Mouse (Mus musculus) liver, adult 2 months (tissue): ENCODE data around the gene Prss45. TPM values are rescaled to one million over a fixed set of nuclear protein-coding genes. Genes with fewer than 3 reads are reported as not detected.

Experiments used
- DNase-seq: peaks from one replicate; pipeline ENCODE4 v3.0.0-alpha.2; 2011; ENCODE audit warnings: low read depth, low spot score; ENCODE audit errors: extremely low read depth
- H3K27ac ChIP-seq: fragments of 200-500 bp; replicated peaks from 2 replicates; pipeline ENCODE4 v1.5.1; 2012; ENCODE audit warnings: low read depth, mild to moderate bottlenecking, control low read depth, inconsistent platforms, low read length; ENCODE audit not compliant: insufficient read depth
- H3K27me3 ChIP-seq: fragments of 200-500 bp; 2 replicates; pipeline ENCODE4 v1.6.1; 2012; ENCODE audit warnings: mild to moderate bottlenecking, moderate library complexity, low read length, inconsistent platforms; ENCODE audit not compliant: control insufficient read depth, insufficient read depth
- H3K36me3 ChIP-seq: fragments of 200-500 bp; 2 replicates; pipeline ENCODE4 v1.6.1; 2012; ENCODE audit warnings: low read length, inconsistent platforms; ENCODE audit not compliant: control insufficient read depth, insufficient read depth
- H3K4me1 ChIP-seq: fragments of 200-500 bp; 2 replicates; pipeline ENCODE4 v1.6.1; 2011; ENCODE audit warnings: low read length; ENCODE audit not compliant: control insufficient read depth, insufficient read depth
- H3K4me3 ChIP-seq: fragments of 200-500 bp; 2 replicates; pipeline ENCODE4 v1.5.1; 2011; ENCODE audit warnings: low read depth, mild to moderate bottlenecking, control low read depth, low read length, moderate library complexity; ENCODE audit not compliant: insufficient read depth
- H3K79me2 ChIP-seq: fragments of 200-500 bp; 2 replicates; pipeline ENCODE4 v1.6.1; 2012; ENCODE audit warnings: inconsistent platforms, mild to moderate bottlenecking, low read length, moderate library complexity; ENCODE audit not compliant: control insufficient read depth, insufficient read depth
- H3K9ac ChIP-seq: fragments of 200-500 bp; 2 replicates; pipeline ENCODE4 v1.6.1; 2012; ENCODE audit warnings: low read depth, mild to moderate bottlenecking, control low read depth, inconsistent platforms, low read length
- CTCF ChIP-seq: fragments of 200-500 bp; IDR thresholded peaks from 2 replicates; pipeline ENCODE4 v1.5.1; 2011; ENCODE audit warnings: low read depth, low read length, control low read depth
- POLR2A ChIP-seq: fragments of 200-500 bp; IDR thresholded peaks from 2 replicates; pipeline ENCODE4 v1.6.1; 2011; ENCODE audit warnings: low read length, control low read depth; ENCODE audit not compliant: insufficient read depth; ENCODE audit errors: extremely low read depth
- WGBS: fragments of 180-500 bp; shearing (Covaris S2); methylation state at CpG from one replicate; pipeline ENCODE4 v1.1.7; 2018; 5-methylcytosine and 5-hydroxymethylcytosine counted together
- polyA plus RNA-seq: library from polyadenylated mRNA; depleted of rRNA; stranded (reverse); fragments of >200 nt; gene quantifications from 2 replicates; pipeline ENCODE4 v1.2.3, GENCODE M21; 2012
- total RNA-seq: library from RNA; depleted of rRNA; stranded (reverse); fragments of >200 nt; gene quantifications from 2 replicates; pipeline ENCODE4 v1.2.3, GENCODE M21; 2014

Gene Prss45
- total and polyA plus RNA-seq, 2 experiments, result not detected

- WGBS, result 83% methylated on average over 3 of the region's 3 CpGs
- no peak for DNase-seq
- Histone ChIP-seq H3K4me3 (no peak within 1 kb of the TSS), H3K27ac (no peak within 1 kb of the TSS), H3K4me1 (no peaks in the 10 kb centered on the region), H3K79me2 (no peaks in the 10 kb centered on the region), H3K9ac (no peak within 1 kb of the TSS), H3K27me3 (no peaks in the 10 kb centered on the region), H3K36me3 (no peaks in the 10 kb centered on the region)
- TF ChIP-seq CTCF, result no peak
- TF ChIP-seq POLR2A, result no peak
Observed at GRCm38 (mm10) chr9:110826390-110826789, 8.0 kb upstream of the Prss45 start, which contains the start of gene Prss43. Gene Prss43 (plus strand): TSS chr9:110826690.

GRCm38 (mm10) chr9:110833021-110833420 lies 1.4 kb upstream of the Prss45 start:
- no peak for DNase-seq
- H3K27ac ChIP-seq, result no peak overlapping the region
- no peaks in the 10 kb centered on the region for H3K79me2 ChIP-seq
- no peaks in the 10 kb centered on the region for H3K27me3 ChIP-seq
- WGBS, result 82% methylated on average over 5 of the region's 5 CpGs
- H3K4me3 ChIP-seq, result no peak overlapping the region
- no peak overlapping the region for H3K9ac ChIP-seq
- H3K36me3 ChIP-seq, result no peaks in the 10 kb centered on the region
- TF ChIP-seq CTCF (no peak), POLR2A (no peak)
- H3K4me1 ChIP-seq, result no peaks in the 10 kb centered on the region

- 49% methylated on average over 10 of the region's 10 CpGs for WGBS
- Histone ChIP-seq H3K4me1 (no peaks in the 10 kb centered on the region), H3K27me3 (no peaks in the 10 kb centered on the region), H3K79me2 (no peaks in the 10 kb centered on the region), H3K27ac (no peak overlapping the region), H3K9ac (no peak overlapping the region), H3K4me3 (no peak overlapping the region), H3K36me3 (no peaks in the 10 kb centered on the region)
- DNase-seq, result no peak
- TF ChIP-seq POLR2A (no peak), CTCF (no peak)
Observed at GRCm38 (mm10) chr9:110834961-110835360, 573 bp downstream of the Prss45 start.

DNA sequence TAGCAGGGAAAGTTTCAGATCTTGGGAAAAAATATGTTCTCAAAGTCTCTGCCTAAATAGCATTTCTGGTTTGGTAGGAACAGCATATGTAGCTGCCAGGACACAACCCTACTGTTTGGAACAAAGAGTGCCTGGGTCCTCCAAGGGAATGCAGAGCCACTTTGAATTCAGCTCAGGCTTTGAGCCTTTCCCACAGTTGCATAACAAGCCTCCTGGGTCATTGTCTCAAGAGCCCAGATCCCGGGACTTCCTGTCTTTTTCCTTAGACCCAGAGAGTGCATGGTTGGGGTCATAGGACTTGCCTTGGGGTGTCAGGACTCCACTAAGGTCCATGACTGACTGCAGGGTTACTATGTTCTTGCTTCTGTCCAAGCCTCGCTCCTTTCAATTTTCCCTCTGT lies 1.7 kb downstream of the Prss45 start:
- WGBS, result 88% methylated on average over 2 of the region's 2 CpGs
- Histone ChIP-seq H3K9ac (no peak overlapping the region), H3K27me3 (no peaks in the 10 kb centered on the region), H3K4me1 (peaks cover under 1% of the 10 kb centered on the region; the same call in 1 of the 2 replicates), H3K4me3 (no peak overlapping the region), H3K27ac (no peak overlapping the region), H3K36me3 (no peaks in the 10 kb centered on the region), H3K79me2 (no peaks in the 10 kb centered on the region)
- no peak for TF ChIP-seq POLR2A
- TF ChIP-seq CTCF, result no peak
- DNase-seq, result no peak

DNA sequence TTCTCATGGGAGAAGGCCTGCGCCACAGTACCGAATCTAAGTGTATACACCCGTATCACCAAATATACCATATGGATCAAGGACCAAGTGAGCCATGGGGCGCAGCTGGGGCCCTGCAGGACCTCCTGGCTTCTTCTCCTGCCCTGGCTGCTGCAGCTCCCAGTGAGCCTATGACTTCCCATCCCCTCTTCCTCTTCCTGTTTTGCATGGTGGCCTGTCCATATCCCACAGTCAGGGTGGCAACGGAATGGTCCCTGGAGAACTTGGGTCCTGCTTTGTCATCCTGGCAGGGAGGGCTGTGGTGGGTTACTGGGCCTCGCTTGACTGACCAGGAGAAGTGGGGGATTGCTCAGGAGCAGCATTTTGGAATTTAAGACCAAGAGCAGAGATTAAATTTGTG lies 6.5 kb downstream of the Prss45 start:
- H3K4me3 ChIP-seq, result no peak overlapping the region
- peaks cover 4% of the 10 kb centered on the region for H3K4me1 ChIP-seq
- 87% methylated on average over 6 of the region's 6 CpGs for WGBS
- no peak overlapping the region for H3K9ac ChIP-seq
- no peaks in the 10 kb centered on the region for H3K36me3 ChIP-seq
- TF ChIP-seq CTCF (no peak), POLR2A (no peak)
- H3K27me3 ChIP-seq, result no peaks in the 10 kb centered on the region
- H3K79me2 ChIP-seq, result no peaks in the 10 kb centered on the region
- no peak overlapping the region for H3K27ac ChIP-seq
- DNase-seq, result no peak

DNA sequence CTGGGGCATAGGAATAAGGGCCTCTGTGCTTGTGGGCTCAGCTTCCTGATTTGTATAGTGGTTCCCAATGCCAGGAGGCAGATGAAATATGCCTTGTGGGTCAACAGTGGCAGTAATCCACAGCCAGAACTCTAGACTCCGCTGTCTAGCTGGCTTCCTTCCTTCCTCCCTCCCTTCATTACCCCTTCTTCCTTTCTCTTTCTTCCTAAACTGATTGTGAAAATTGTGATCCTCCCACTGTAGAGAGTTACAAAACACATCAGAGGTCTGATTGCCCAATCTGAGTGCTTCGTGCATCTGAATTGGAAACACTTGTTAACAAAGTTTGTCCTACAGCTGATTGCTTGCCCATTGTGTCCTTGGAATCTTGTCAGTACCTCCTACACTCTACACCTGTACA lies 7.0 kb downstream of the Prss45 start:
- WGBS, result 7% methylated on average over 2 of the region's 2 CpGs
- H3K4me1 ChIP-seq, result peaks cover 4% of the 10 kb centered on the region
- no peak overlapping the region for H3K9ac ChIP-seq
- H3K36me3 ChIP-seq, result no peaks in the 10 kb centered on the region
- H3K27ac ChIP-seq, result peak overlapping the region; percentile 15; the same call in 1 of the 2 replicates
- no peaks in the 10 kb centered on the region for H3K27me3 ChIP-seq
- DNase-seq, result peak; percentile 86
- no peak overlapping the region for H3K4me3 ChIP-seq
- TF ChIP-seq POLR2A (no peak), CTCF (no peak)
- no peaks in the 10 kb centered on the region for H3K79me2 ChIP-seq
